Mouse (Mus musculus): ENCODE measurements around the gene Ttc3. TPM values are rescaled to one million over a fixed set of nuclear protein-coding genes. Genes with fewer than 3 reads are reported as not detected.

Gene Ttc3
- polyA plus RNA-seq, 1 experiment from 2014 or later: 161 TPM

DNA sequence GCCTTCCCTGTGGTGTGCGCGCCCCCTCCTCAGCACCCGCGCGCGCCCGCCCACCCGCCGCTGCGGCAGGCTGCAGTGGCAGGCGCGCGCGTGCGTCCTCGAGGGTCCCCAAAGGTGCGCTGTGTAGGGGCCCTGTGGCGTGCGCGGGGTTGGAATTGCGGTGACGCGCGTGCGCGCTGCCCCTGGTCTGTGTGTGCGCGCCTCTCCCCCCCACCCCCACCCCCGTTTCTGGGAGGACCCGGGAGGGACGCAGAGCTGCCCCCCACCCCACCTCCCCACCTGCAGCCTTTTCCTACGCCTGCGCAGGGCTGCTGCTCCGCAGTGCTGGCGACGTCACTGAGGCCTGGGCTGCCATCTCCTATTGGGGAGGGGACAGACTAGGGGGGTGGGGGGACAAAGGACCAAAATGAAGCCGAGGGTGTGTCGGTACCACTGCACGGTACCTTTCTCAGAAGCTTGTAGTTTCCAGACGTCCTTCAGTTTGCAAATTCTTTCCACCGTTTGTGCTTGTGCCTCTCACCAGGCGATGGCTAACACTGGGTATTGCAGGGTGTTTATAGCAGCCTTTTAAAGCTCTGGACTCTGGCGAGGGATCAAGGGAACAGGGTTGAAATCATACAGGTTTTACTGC is 998 bp downstream of the Ttc3 start, which contains the start of gene Pigp:
Gene Pigp (minus strand): TSS at position 542 of the 631 bp plus-strand sequence.
- WGBS: under 1% methylated on average over 43 of the region's 43 CpGs

GRCm38 (mm10) chr16:94379386-94379785 is 9.0 kb downstream of the Ttc3 start:
- WGBS: 61% methylated on average over 1 of the region's 1 CpGs
- ATAC-seq (ENCODE audit: insufficient read depth, low FRiP score): no peak
- no peak overlapping the region for H3K4me3 ChIP-seq (replicated peaks; ENCODE audit: low read length)
- no peaks in the 10 kb centered on the region for H3K9me3 ChIP-seq (replicated peaks; ENCODE audit: control insufficient read depth, low read length)
- H3K27ac ChIP-seq (ENCODE audit: low read length): no peak overlapping the region
- no peak overlapping the region for H3K9ac ChIP-seq (ENCODE audit: low read length)
- no peaks in the 10 kb centered on the region for H3K36me3 ChIP-seq (ENCODE audit: control insufficient read depth, insufficient read depth, low read length)
- H3K4me2 ChIP-seq (ENCODE audit: low read depth, low read length): no peak overlapping the region
- no peaks in the 10 kb centered on the region for H3K4me1 ChIP-seq (ENCODE audit: control insufficient read depth, insufficient read depth, low read length)
- H3K27me3 ChIP-seq (ENCODE audit: control insufficient read depth, insufficient read depth, low read length): no peaks in the 10 kb centered on the region

More for the DNA sequence above, 998 bp downstream of the Ttc3 start, which contains the start of gene Pigp:
- H3K27ac ChIP-seq (ENCODE audit: low read length): peak within 1 kb of the TSS; percentile 99
- H3K4me3 ChIP-seq (replicated peaks; ENCODE audit: low read length): peak within 1 kb of the TSS; percentile 92
- peak within 1 kb of the TSS; percentile 53 for H3K4me2 ChIP-seq (ENCODE audit: low read depth, low read length)
- H3K4me1 ChIP-seq (ENCODE audit: control insufficient read depth, insufficient read depth, low read length): peaks cover 8% of the 10 kb centered on the region; the same call in 1 of the 2 replicates
- ATAC-seq (ENCODE audit: insufficient read depth, low FRiP score): peak; percentile 77
- peak within 1 kb of the TSS; percentile 98 for H3K9ac ChIP-seq (ENCODE audit: low read length)
- no peaks in the 10 kb centered on the region for H3K9me3 ChIP-seq (replicated peaks; ENCODE audit: control insufficient read depth, low read length)
- H3K27me3 ChIP-seq (ENCODE audit: control insufficient read depth, insufficient read depth, low read length): no peaks in the 10 kb centered on the region
- no peaks in the 10 kb centered on the region for H3K36me3 ChIP-seq (ENCODE audit: control insufficient read depth, insufficient read depth, low read length)

DNA sequence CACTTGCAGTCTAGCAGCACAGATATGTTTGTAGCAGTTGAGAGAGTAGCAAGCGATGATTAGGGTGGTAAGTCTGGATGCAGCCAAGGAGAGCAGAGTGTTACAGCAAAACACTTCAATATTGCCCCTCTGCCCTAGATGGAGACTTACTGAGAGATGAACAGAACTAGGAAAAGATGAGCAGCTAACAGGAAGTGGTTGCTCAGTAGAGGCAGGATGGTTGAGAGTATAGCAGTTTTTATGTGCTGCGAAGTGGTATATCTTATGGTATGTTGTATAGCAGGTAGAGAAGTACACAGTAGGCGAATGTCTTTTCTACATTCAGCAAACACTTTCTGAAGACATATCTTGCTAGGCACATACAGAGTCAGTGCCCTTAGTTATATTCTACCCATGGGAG is 12.9 kb downstream of the Ttc3 start:
- Histone ChIP-seq H3K36me3 (ENCODE audit: control insufficient read depth, insufficient read depth, low read length) (0 out of 2 replicates have a peak, but pooled peaks cover 5% of the 10 kb centered on the region), H3K9me3 (replicated peaks; ENCODE audit: control insufficient read depth, low read length) (no peaks in the 10 kb centered on the region), H3K27me3 (ENCODE audit: control insufficient read depth, insufficient read depth, low read length) (no peaks in the 10 kb centered on the region), H3K4me1 (ENCODE audit: control insufficient read depth, insufficient read depth, low read length) (no peaks in the 10 kb centered on the region), H3K4me2 (ENCODE audit: low read depth, low read length) (no peak overlapping the region), H3K27ac (ENCODE audit: low read length) (no peak overlapping the region), H3K9ac (ENCODE audit: low read length) (no peak overlapping the region), H3K4me3 (replicated peaks; ENCODE audit: low read length) (no peak overlapping the region)
- no peak for ATAC-seq (ENCODE audit: insufficient read depth, low FRiP score)
- 93% methylated on average over 3 of the region's 3 CpGs for WGBS

DNA sequence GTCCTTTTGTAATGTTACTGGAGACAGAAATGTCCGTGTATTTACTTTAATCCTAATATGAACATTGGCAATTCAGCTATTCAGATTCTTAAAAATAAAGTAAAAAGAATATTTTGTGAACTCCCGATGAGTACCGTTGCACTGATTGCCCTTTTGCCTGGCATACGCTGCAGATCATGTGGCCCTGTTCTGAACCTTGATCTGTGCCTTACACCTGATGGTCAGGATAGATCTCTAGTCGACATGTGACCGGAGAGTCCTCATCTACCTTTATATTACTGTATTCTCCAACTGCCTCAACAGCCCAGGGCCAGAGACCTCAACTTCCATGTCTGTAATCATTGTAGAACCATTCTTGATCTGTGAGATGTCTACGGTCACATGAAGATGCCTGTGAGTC is 17.3 kb downstream of the Ttc3 start:
- ATAC-seq (ENCODE audit: insufficient read depth, low FRiP score): no peak
- Histone ChIP-seq H3K9ac (ENCODE audit: low read length) (no peak overlapping the region), H3K36me3 (ENCODE audit: control insufficient read depth, insufficient read depth, low read length) (0 out of 2 replicates have a peak, but pooled peaks cover 5% of the 10 kb centered on the region), H3K4me2 (ENCODE audit: low read depth, low read length) (no peak overlapping the region), H3K4me1 (ENCODE audit: control insufficient read depth, insufficient read depth, low read length) (no peaks in the 10 kb centered on the region), H3K9me3 (replicated peaks; ENCODE audit: control insufficient read depth, low read length) (no peaks in the 10 kb centered on the region), H3K27me3 (ENCODE audit: control insufficient read depth, insufficient read depth, low read length) (no peaks in the 10 kb centered on the region), H3K27ac (ENCODE audit: low read length) (no peak overlapping the region), H3K4me3 (replicated peaks; ENCODE audit: low read length) (no peak overlapping the region)
- 90% methylated on average over 7 of the region's 7 CpGs for WGBS

DNA sequence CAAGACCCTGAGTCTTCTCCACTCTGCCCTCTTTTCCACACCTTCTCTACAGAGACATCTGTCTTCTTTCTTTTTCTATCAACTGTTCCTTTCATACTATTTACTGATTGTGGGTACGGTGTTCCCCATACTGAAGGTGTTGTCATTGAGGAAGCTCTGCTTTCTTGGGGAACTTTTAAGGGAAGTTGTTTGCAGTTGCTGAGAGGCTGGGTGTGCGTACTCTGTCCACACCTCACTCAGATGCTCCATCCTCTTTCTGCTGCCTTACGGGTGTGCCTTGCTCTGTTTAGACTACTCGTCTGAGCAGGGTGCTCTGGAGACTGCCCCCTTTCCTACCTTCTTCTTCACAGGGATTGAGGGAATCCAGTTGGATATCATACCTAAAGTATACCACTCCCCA is 21.9 kb downstream of the Ttc3 start:
- Histone ChIP-seq H3K4me2 (ENCODE audit: low read depth, low read length) (no peak overlapping the region), H3K9ac (ENCODE audit: low read length) (no peak overlapping the region), H3K27ac (ENCODE audit: low read length) (no peak overlapping the region), H3K4me3 (replicated peaks; ENCODE audit: low read length) (no peak overlapping the region), H3K27me3 (ENCODE audit: control insufficient read depth, insufficient read depth, low read length) (no peaks in the 10 kb centered on the region), H3K4me1 (ENCODE audit: control insufficient read depth, insufficient read depth, low read length) (peaks cover 3% of the 10 kb centered on the region; the same call in 1 of the 2 replicates), H3K36me3 (ENCODE audit: control insufficient read depth, insufficient read depth, low read length) (no peaks in the 10 kb centered on the region), H3K9me3 (replicated peaks; ENCODE audit: control insufficient read depth, low read length) (no peaks in the 10 kb centered on the region)
- 65% methylated on average over 4 of the region's 4 CpGs for WGBS
- ATAC-seq (ENCODE audit: insufficient read depth, low FRiP score): no peak

DNA sequence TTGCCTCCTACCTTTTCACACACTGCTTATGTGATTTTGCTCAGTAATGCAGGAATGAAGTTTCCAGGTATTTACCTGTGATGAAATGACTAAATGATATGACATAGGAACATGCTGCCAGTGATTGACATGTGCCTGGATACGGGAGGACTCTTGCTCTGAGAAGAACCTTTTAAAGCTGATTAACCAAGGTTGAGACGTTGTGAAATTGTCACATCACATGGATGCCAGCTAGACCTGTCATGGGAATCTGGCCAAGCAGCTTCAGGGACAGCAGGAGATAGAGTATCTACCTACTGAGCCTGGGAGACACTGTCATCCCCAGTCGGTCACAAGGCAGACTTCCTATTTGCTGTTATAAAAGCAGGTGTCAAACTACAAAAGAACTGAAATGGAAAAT is 24.6 kb downstream of the Ttc3 start:
- no peak overlapping the region for H3K4me2 ChIP-seq (ENCODE audit: low read depth, low read length)
- no peak for ATAC-seq (ENCODE audit: insufficient read depth, low FRiP score)
- H3K27me3 ChIP-seq (ENCODE audit: control insufficient read depth, insufficient read depth, low read length): no peaks in the 10 kb centered on the region
- H3K9me3 ChIP-seq (replicated peaks; ENCODE audit: control insufficient read depth, low read length): no peaks in the 10 kb centered on the region
- no peaks in the 10 kb centered on the region for H3K36me3 ChIP-seq (ENCODE audit: control insufficient read depth, insufficient read depth, low read length)
- H3K27ac ChIP-seq (ENCODE audit: low read length): no peak overlapping the region
- peaks cover 3% of the 10 kb centered on the region; the same call in 1 of the 2 replicates for H3K4me1 ChIP-seq (ENCODE audit: control insufficient read depth, insufficient read depth, low read length)
- H3K4me3 ChIP-seq (replicated peaks; ENCODE audit: low read length): no peak overlapping the region
- H3K9ac ChIP-seq (ENCODE audit: low read length): no peak overlapping the region
- 72% methylated on average over 3 of the region's 3 CpGs for WGBS

DNA sequence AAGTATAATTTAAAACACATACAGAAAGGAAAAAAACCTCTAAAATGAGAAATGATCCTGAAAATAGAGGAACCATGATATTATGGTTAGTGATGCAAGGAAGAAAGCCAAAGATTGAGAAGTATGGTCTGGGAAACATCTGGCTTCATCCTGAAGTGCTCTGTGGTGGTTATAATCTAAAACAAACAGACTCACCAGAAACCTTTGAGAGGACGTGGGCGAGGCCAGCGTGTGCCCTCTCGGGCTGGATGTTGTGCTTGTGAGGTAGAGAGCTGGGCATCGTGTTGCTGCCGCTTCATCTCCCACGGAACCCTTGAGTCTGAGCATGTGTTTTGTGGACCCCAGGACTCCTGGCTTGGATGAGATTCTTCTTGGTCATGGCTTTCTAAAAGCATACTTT is 26.2 kb downstream of the Ttc3 start:
- peaks cover 3% of the 10 kb centered on the region; the same call in 1 of the 2 replicates for H3K4me1 ChIP-seq (ENCODE audit: control insufficient read depth, insufficient read depth, low read length)
- no peak overlapping the region for H3K27ac ChIP-seq (ENCODE audit: low read length)
- H3K9me3 ChIP-seq (replicated peaks; ENCODE audit: control insufficient read depth, low read length): no peaks in the 10 kb centered on the region
- H3K27me3 ChIP-seq (ENCODE audit: control insufficient read depth, insufficient read depth, low read length): no peaks in the 10 kb centered on the region
- no peak overlapping the region for H3K4me3 ChIP-seq (replicated peaks; ENCODE audit: low read length)
- ATAC-seq (ENCODE audit: insufficient read depth, low FRiP score): no peak
- no peak overlapping the region for H3K9ac ChIP-seq (ENCODE audit: low read length)
- H3K36me3 ChIP-seq (ENCODE audit: control insufficient read depth, insufficient read depth, low read length): no peaks in the 10 kb centered on the region
- no peak overlapping the region for H3K4me2 ChIP-seq (ENCODE audit: low read depth, low read length)
- WGBS: 61% methylated on average over 7 of the region's 7 CpGs

DNA sequence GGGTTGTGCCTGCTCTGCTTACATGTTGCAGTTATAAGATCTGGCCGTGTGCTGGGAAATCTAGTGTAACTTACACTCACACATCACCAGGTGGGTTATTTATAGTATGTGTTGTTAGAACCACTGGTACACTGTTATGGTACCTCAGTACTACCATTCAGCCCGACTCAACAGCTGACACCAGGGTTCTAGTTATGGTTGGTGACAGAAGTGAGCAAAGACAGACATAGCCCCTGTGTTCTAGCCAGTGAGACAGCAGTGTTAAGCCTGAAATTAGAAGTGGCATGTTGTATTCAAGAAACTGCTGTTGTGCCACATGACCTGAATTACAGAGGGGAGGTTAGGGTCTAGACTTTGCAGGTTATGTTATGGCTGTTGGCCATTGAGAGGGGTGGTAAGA is 28.7 kb downstream of the Ttc3 start:
- no peak for ATAC-seq (ENCODE audit: insufficient read depth, low FRiP score)
- 83% methylated on average over 2 of the region's 2 CpGs for WGBS
- Histone ChIP-seq H3K9ac (ENCODE audit: low read length) (no peak overlapping the region), H3K27ac (ENCODE audit: low read length) (no peak overlapping the region), H3K27me3 (ENCODE audit: control insufficient read depth, insufficient read depth, low read length) (no peaks in the 10 kb centered on the region), H3K4me3 (replicated peaks; ENCODE audit: low read length) (no peak overlapping the region), H3K36me3 (ENCODE audit: control insufficient read depth, insufficient read depth, low read length) (no peaks in the 10 kb centered on the region), H3K4me2 (ENCODE audit: low read depth, low read length) (no peak overlapping the region), H3K9me3 (replicated peaks; ENCODE audit: control insufficient read depth, low read length) (no peaks in the 10 kb centered on the region), H3K4me1 (ENCODE audit: control insufficient read depth, insufficient read depth, low read length) (peaks cover 3% of the 10 kb centered on the region; the same call in 1 of the 2 replicates)

DNA sequence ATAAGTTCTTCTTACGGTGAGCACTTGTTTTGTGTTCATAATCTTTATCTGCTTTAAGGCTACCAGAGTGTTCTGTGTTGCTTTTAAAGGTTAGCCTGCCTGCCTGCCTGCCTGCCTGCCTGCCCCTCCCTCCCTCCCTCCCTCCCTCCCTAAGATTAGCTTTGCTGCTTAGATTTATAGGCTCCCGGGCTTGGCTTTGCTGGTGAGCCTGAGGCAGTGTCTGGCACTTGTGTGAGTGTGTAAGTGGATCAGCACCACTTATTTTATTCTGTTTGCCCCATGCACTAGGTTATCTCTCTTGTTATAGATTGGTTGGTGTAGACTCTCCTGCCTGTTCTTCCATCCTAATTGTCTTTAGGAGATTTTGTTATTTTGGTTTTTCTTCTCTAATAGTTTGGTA is 31.2 kb downstream of the Ttc3 start:
- H3K9ac ChIP-seq (ENCODE audit: low read length): no peak overlapping the region
- 33% methylated on average over 2 of the region's 2 CpGs for WGBS
- H3K36me3 ChIP-seq (ENCODE audit: control insufficient read depth, insufficient read depth, low read length): no peaks in the 10 kb centered on the region
- H3K4me2 ChIP-seq (ENCODE audit: low read depth, low read length): no peak overlapping the region
- no peak overlapping the region for H3K4me3 ChIP-seq (replicated peaks; ENCODE audit: low read length)
- H3K27ac ChIP-seq (ENCODE audit: low read length): no peak overlapping the region
- ATAC-seq (ENCODE audit: insufficient read depth, low FRiP score): no peak
- H3K9me3 ChIP-seq (replicated peaks; ENCODE audit: control insufficient read depth, low read length): no peaks in the 10 kb centered on the region
- no peaks in the 10 kb centered on the region for H3K27me3 ChIP-seq (ENCODE audit: control insufficient read depth, insufficient read depth, low read length)
- peaks cover 2% of the 10 kb centered on the region; the same call in 1 of the 2 replicates for H3K4me1 ChIP-seq (ENCODE audit: control insufficient read depth, insufficient read depth, low read length)

Measured in stomach, embryonic 16.5 days (tissue).